Mouse (Mus musculus) stomach, postnatal 0 days (tissue): ENCODE measurements at regions not wholly inside any gene's neighbourhood (a gene's known extent, or its start where the extent isn't known, plus 50 kb on each side); places are given as distances from the start of the nearest gene placed in this dataset.

Experiments
- ATAC-seq: fragments of 200-750 bp; cut with Nextera tagmentation; 2 replicates; pipeline ENCODE4 v1.8.0; 2017; ENCODE audit not compliant: low FRiP score, low TSS enrichment
- DNase-seq: peaks from one replicate; pipeline ENCODE4 v3.0.0-alpha.2; 2016; ENCODE audit warnings: low spot score
- H3K27ac ChIP-seq: fragments of 300-500 bp; sonication (generic); replicated peaks from 2 replicates; pipeline ENCODE4 v1.5.1; 2014; ENCODE audit warnings: mild to moderate bottlenecking, control low read depth
- H3K27me3 ChIP-seq: fragments of 300-500 bp; sonication (generic); 2 replicates; pipeline ENCODE4 v1.6.1; 2014; ENCODE audit warnings: low read length; ENCODE audit not compliant: control insufficient read depth, insufficient read depth
- H3K36me3 ChIP-seq: fragments of 300-500 bp; sonication (generic); 2 replicates; pipeline ENCODE4 v1.6.1; 2014; ENCODE audit warnings: low read length, mixed read lengths; ENCODE audit not compliant: control insufficient read depth, insufficient read depth
- H3K4me1 ChIP-seq: fragments of 300-500 bp; sonication (generic); replicated peaks from 2 replicates; pipeline ENCODE4 v1.6.1; 2014; ENCODE audit warnings: antibody characterized with exemption; ENCODE audit not compliant: control insufficient read depth, insufficient read depth
- H3K4me2 ChIP-seq: fragments of 300-500 bp; sonication (generic); replicated peaks from 2 replicates; pipeline ENCODE4 v1.6.1; 2014; ENCODE audit warnings: low read depth, mild to moderate bottlenecking, control low read depth, moderate library complexity
- H3K4me3 ChIP-seq: fragments of 300-500 bp; sonication (generic); 2 replicates; pipeline ENCODE4 v1.5.1; 2014; ENCODE audit warnings: low read depth, low read length, control low read depth
- H3K9ac ChIP-seq: fragments of 300-500 bp; sonication (generic); 2 replicates; pipeline ENCODE4 v1.6.1; 2014; ENCODE audit warnings: mild to moderate bottlenecking, low read length, control low read depth, mixed read lengths
- H3K9me3 ChIP-seq: fragments of 300-500 bp; sonication (generic); 2 replicates; pipeline ENCODE4 v1.6.1; 2016; ENCODE audit warnings: low read length; ENCODE audit not compliant: control insufficient read depth
- CTCF ChIP-seq: IDR thresholded peaks from 2 replicates; pipeline ENCODE4 v1.5.1; 2016; ENCODE audit warnings: antibody characterized with exemption, low read depth, mild to moderate bottlenecking, moderate library complexity
- EP300 ChIP-seq: optimal IDR thresholded peaks from 2 replicates; pipeline ENCODE3; 2016; ENCODE audit warnings: antibody characterized with exemption
- WGBS: fragments of 180-500 bp; shearing (Covaris S2); extraction: QIAGEN DNeasy Blood & Tissue Kit; methylation state at CpG from one replicate; pipeline ENCODE4 v1.1.7; 2014; 5-methylcytosine and 5-hydroxymethylcytosine counted together

DNA sequence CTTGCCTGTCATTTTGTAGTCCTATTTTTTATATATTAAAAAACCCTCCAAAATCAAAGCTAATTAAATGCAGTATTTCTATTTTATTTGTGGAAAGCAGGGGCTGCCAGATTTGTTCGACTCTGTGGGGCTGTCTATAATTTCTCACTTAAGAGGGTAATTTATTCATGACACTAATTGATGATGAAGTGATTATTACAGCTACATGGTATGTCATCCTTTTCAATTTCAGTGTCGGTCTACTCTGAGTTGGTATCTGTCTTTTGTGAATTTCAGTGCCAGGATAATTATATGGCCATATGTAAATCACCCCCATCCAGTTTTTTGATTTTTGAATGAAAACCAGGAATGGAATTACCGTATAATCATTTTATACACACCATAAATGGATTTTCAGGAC, 1319.1 kb downstream of the Cdh11 start:
- Histone ChIP-seq H3K36me3 (no peaks in the 10 kb centered on the region), H3K4me2 (no peak overlapping the region), H3K9me3 (no peaks in the 10 kb centered on the region), H3K9ac (no peak overlapping the region), H3K27ac (no peak overlapping the region), H3K4me3 (no peak overlapping the region), H3K27me3 (no peaks in the 10 kb centered on the region), H3K4me1 (no peaks in the 10 kb centered on the region)
- TF ChIP-seq EP300 (no peak), CTCF (no peak)
- ATAC-seq (no peak), DNase-seq (no peak)
- 72% methylated on average over 3 of the region's 3 CpGs for WGBS

DNA sequence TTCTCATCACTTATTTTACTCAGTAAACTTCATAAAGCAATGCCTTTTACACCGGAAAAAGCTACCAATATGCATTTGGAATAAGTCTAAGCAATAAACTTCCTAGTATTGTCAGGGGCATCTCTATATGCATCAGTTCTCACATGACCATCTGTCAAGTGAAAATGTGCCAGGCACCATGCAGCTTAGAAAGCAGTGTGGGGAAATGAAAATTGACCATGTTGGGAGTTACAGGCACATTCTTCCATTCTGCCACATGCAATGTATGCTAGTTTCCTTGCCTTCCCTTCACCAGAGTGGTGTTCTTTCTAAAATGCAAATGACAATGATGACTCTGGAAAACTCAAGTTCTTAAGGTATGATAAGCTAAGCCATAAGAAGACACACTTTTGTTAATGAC, 1322.9 kb downstream of the Cdh11 start:
- H3K4me3 ChIP-seq: no peak overlapping the region

GRCm38 (mm10) chr8:101444730-101445129, 1340.7 kb downstream of the Cdh11 start:
- H3K4me2 ChIP-seq: no peak overlapping the region
- ATAC-seq (no peak), DNase-seq (no peak)
- no peak overlapping the region for H3K27ac ChIP-seq
- no peak overlapping the region for H3K4me3 ChIP-seq
- no peaks in the 10 kb centered on the region for H3K9me3 ChIP-seq
- H3K27me3 ChIP-seq: no peaks in the 10 kb centered on the region
- no peak for TF ChIP-seq CTCF
- TF ChIP-seq EP300: no peak
- H3K36me3 ChIP-seq: no peaks in the 10 kb centered on the region
- H3K4me1 ChIP-seq: no peaks in the 10 kb centered on the region
- H3K9ac ChIP-seq: no peak overlapping the region
- 75% methylated on average over 1 of the region's 1 CpGs for WGBS

More for the DNA sequence above, 1322.9 kb downstream of the Cdh11 start:
- DNase-seq: no peak
- Histone ChIP-seq H3K4me2 (no peak overlapping the region), H3K27me3 (no peaks in the 10 kb centered on the region), H3K36me3 (no peaks in the 10 kb centered on the region), H3K4me1 (no peaks in the 10 kb centered on the region), H3K27ac (no peak overlapping the region), H3K9ac (no peak overlapping the region), H3K9me3 (no peaks in the 10 kb centered on the region)
- WGBS: 79% methylated on average over 1 of the region's 1 CpGs
- no peak for ATAC-seq
- no peak for TF ChIP-seq EP300
- no peak for TF ChIP-seq CTCF

DNA sequence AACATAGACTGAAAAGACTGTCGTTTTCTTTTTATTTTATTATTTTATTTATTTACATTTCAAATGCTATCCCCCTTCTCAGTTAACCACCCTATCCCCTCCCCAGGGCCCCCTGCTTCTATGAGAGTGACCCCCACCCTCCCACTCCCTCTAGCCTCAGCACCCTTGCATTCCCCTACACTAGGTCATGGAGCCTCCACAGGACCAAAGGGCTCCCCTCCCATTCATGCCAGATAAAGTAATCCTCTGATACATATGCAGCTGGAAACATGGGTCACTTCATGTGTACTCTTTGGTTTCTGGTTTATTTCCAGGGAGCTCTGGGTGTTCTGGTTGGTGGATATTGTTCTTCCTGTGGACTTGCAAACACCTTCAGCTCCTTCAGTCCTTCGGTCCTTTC, 1342.9 kb downstream of the Cdh11 start:
- Histone ChIP-seq H3K9me3 (no peaks in the 10 kb centered on the region), H3K9ac (no peak overlapping the region), H3K4me1 (no peaks in the 10 kb centered on the region), H3K4me3 (no peak overlapping the region), H3K27me3 (no peaks in the 10 kb centered on the region), H3K36me3 (no peaks in the 10 kb centered on the region), H3K4me2 (no peak overlapping the region), H3K27ac (no peak overlapping the region)
- DNase-seq (no peak), ATAC-seq (no peak)
- WGBS: 91% methylated on average over 2 of the region's 2 CpGs
- TF ChIP-seq EP300: no peak
- TF ChIP-seq CTCF: no peak

DNA sequence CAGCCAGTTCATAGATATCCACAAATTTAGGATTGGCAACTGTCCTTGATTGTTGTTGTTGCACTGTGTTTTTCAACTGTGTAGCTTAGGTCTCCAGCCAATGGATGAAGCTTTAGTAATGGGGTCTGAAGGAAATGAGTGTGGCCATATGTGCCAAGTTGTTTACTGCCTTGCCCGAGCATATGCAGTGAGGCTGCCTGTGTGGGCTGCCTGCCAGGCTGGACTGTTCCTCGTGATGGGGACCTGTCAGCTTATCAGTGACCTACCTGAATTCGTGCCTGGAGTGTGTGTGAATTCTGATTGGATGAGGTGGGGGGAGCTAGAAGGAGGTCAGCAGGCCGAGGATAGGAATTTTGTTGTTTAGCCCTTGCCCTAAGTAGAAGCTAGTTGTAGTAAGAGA, 1349.8 kb downstream of the Cdh11 start:
- H3K27ac ChIP-seq: no peak overlapping the region
- TF ChIP-seq CTCF: no peak
- TF ChIP-seq EP300: no peak
- DNase-seq: no peak
- no peaks in the 10 kb centered on the region for H3K4me1 ChIP-seq
- no peak for ATAC-seq
- H3K4me2 ChIP-seq: no peak overlapping the region
- H3K4me3 ChIP-seq: no peak overlapping the region
- no peaks in the 10 kb centered on the region for H3K36me3 ChIP-seq
- H3K27me3 ChIP-seq: no peaks in the 10 kb centered on the region
- 22% methylated on average over 4 of the region's 4 CpGs for WGBS
- H3K9ac ChIP-seq: no peak overlapping the region
- no peaks in the 10 kb centered on the region for H3K9me3 ChIP-seq
